Mouse (Mus musculus): Measurements from ENCODE around the gene Mdm4. TPM values are rescaled to one million over a fixed set of nuclear protein-coding genes. Genes with fewer than 3 reads are reported as not detected.

Gene Mdm4
- polyA plus RNA-seq, 1 experiment from 2014 or later = 46.8 TPM

- ATAC-seq (replicated peaks) = no peak
- H3K36me3 ChIP-seq = peaks cover 18% of the 10 kb centered on the region
- H3K4me3 ChIP-seq = no peak overlapping the region
- H3K27ac ChIP-seq (replicated peaks) = peak overlapping the region; percentile 35
- H3K9me3 ChIP-seq = no peaks in the 10 kb centered on the region
- no peak overlapping the region for H3K9ac ChIP-seq (replicated peaks)
- H3K27me3 ChIP-seq = no peaks in the 10 kb centered on the region
- no peak overlapping the region for H3K4me2 ChIP-seq (replicated peaks)
- WGBS = 83% methylated on average over 12 of the region's 12 CpGs
- peaks cover 48% of the 10 kb centered on the region for H3K4me1 ChIP-seq
These were observed 39.1 kb upstream of the Mdm4 start for GRCm38 (mm10) chr1:133069275-133070120.

GRCm38 (mm10) chr1:133068669-133069274 lies 38.4 kb upstream of the Mdm4 start:
- Histone ChIP-seq H3K27me3 (no peaks in the 10 kb centered on the region), H3K27ac (replicated peaks) (peak overlapping the region; percentile 35), H3K36me3 (peaks cover 15% of the 10 kb centered on the region), H3K4me3 (no peak overlapping the region), H3K9ac (replicated peaks) (no peak overlapping the region), H3K9me3 (no peaks in the 10 kb centered on the region), H3K4me1 (peaks cover 48% of the 10 kb centered on the region), H3K4me2 (replicated peaks) (no peak overlapping the region)
- ATAC-seq (replicated peaks) = no peak
- 64% methylated on average over 15 of the region's 15 CpGs for WGBS

- no peaks in the 10 kb centered on the region for H3K27me3 ChIP-seq
- peaks cover 43% of the 10 kb centered on the region for H3K4me1 ChIP-seq
- no peaks in the 10 kb centered on the region for H3K9me3 ChIP-seq
- no peak overlapping the region for H3K4me3 ChIP-seq
- peak overlapping the region; percentile 35 for H3K27ac ChIP-seq (replicated peaks)
- WGBS = 59% methylated on average over 5 of the region's 5 CpGs
- no peak overlapping the region for H3K4me2 ChIP-seq (replicated peaks)
- no peak overlapping the region for H3K9ac ChIP-seq (replicated peaks)
- peaks cover 15% of the 10 kb centered on the region for H3K36me3 ChIP-seq
- no peak for ATAC-seq (replicated peaks)
These were observed 37.9 kb upstream of the Mdm4 start for GRCm38 (mm10) chr1:133068268-133068667.

- no peak overlapping the region for H3K9ac ChIP-seq (replicated peaks)
- 70% methylated on average over 6 of the region's 6 CpGs for WGBS
- H3K27ac ChIP-seq (replicated peaks) = peak overlapping the region; percentile 49; the same call in 1 of the 2 replicates
- no peaks in the 10 kb centered on the region for H3K9me3 ChIP-seq
- H3K4me3 ChIP-seq = no peak overlapping the region
- H3K27me3 ChIP-seq = no peaks in the 10 kb centered on the region
- peaks cover 11% of the 10 kb centered on the region for H3K4me1 ChIP-seq
- H3K4me2 ChIP-seq (replicated peaks) = no peak overlapping the region
- ATAC-seq (replicated peaks) = 0 out of 2 replicates have a peak, but pooled peaks have one; percentile 30
- peaks cover 15% of the 10 kb centered on the region for H3K36me3 ChIP-seq
These were observed 32.8 kb upstream of the Mdm4 start for GRCm38 (mm10) chr1:133063164-133063563.

GRCm38 (mm10) chr1:133060681-133061080 lies 30.3 kb upstream of the Mdm4 start:
- no peak overlapping the region for H3K4me3 ChIP-seq
- H3K9me3 ChIP-seq = no peaks in the 10 kb centered on the region
- H3K27me3 ChIP-seq = no peaks in the 10 kb centered on the region
- peaks cover 21% of the 10 kb centered on the region for H3K4me1 ChIP-seq
- ATAC-seq (replicated peaks) = no peak
- no peak overlapping the region for H3K4me2 ChIP-seq (replicated peaks)
- H3K36me3 ChIP-seq = no peaks in the 10 kb centered on the region
- WGBS = 69% methylated on average over 4 of the region's 4 CpGs
- no peak overlapping the region for H3K9ac ChIP-seq (replicated peaks)
- no peak overlapping the region for H3K27ac ChIP-seq (replicated peaks)

- H3K9me3 ChIP-seq = no peaks in the 10 kb centered on the region
- H3K27me3 ChIP-seq = no peaks in the 10 kb centered on the region
- H3K4me2 ChIP-seq (replicated peaks) = no peak overlapping the region
- no peak overlapping the region for H3K4me3 ChIP-seq
- no peak overlapping the region for H3K27ac ChIP-seq (replicated peaks)
- H3K4me1 ChIP-seq = peaks cover 21% of the 10 kb centered on the region
- ATAC-seq (replicated peaks) = no peak
- 32% methylated on average over 2 of the region's 2 CpGs for WGBS
- H3K36me3 ChIP-seq = no peaks in the 10 kb centered on the region
- no peak overlapping the region for H3K9ac ChIP-seq (replicated peaks)
These were observed 29.2 kb upstream of the Mdm4 start for GRCm38 (mm10) chr1:133059592-133059991.

GRCm38 (mm10) chr1:133057345-133058034 lies 27.1 kb upstream of the Mdm4 start:
- Histone ChIP-seq H3K4me3 (no peak overlapping the region), H3K4me2 (replicated peaks) (no peak overlapping the region), H3K9me3 (no peaks in the 10 kb centered on the region), H3K36me3 (no peaks in the 10 kb centered on the region), H3K9ac (replicated peaks) (no peak overlapping the region), H3K4me1 (peaks cover 29% of the 10 kb centered on the region), H3K27me3 (no peaks in the 10 kb centered on the region), H3K27ac (replicated peaks) (peak overlapping the region; percentile 24)
- ATAC-seq (replicated peaks) = 0 out of 2 replicates have a peak, but pooled peaks have one; percentile 36
- WGBS = 61% methylated on average over 7 of the region's 7 CpGs

GRCm38 (mm10) chr1:133054326-133054725 lies 24.0 kb upstream of the Mdm4 start:
- H3K27me3 ChIP-seq = no peaks in the 10 kb centered on the region
- H3K36me3 ChIP-seq = no peaks in the 10 kb centered on the region
- WGBS = 83% methylated on average over 8 of the region's 8 CpGs
- no peak overlapping the region for H3K27ac ChIP-seq (replicated peaks)
- no peak overlapping the region for H3K4me3 ChIP-seq
- peaks cover 42% of the 10 kb centered on the region for H3K4me1 ChIP-seq
- H3K4me2 ChIP-seq (replicated peaks) = no peak overlapping the region
- H3K9ac ChIP-seq (replicated peaks) = no peak overlapping the region
- H3K9me3 ChIP-seq = no peaks in the 10 kb centered on the region
- no peak for ATAC-seq (replicated peaks)

GRCm38 (mm10) chr1:133053034-133053433 lies 22.7 kb upstream of the Mdm4 start:
- H3K4me3 ChIP-seq = no peak overlapping the region
- no peaks in the 10 kb centered on the region for H3K9me3 ChIP-seq
- WGBS = 78% methylated on average over 5 of the region's 5 CpGs
- H3K4me2 ChIP-seq (replicated peaks) = no peak overlapping the region
- no peaks in the 10 kb centered on the region for H3K36me3 ChIP-seq
- no peak for ATAC-seq (replicated peaks)
- no peak overlapping the region for H3K9ac ChIP-seq (replicated peaks)
- peaks cover 49% of the 10 kb centered on the region for H3K4me1 ChIP-seq
- H3K27ac ChIP-seq (replicated peaks) = no peak overlapping the region
- H3K27me3 ChIP-seq = no peaks in the 10 kb centered on the region

GRCm38 (mm10) chr1:133051829-133052228 lies 21.5 kb upstream of the Mdm4 start:
- 88% methylated on average over 2 of the region's 2 CpGs for WGBS
- no peak for ATAC-seq (replicated peaks)
- peaks cover 48% of the 10 kb centered on the region for H3K4me1 ChIP-seq

GRCm38 (mm10) chr1:133050001-133050431 lies 19.7 kb upstream of the Mdm4 start:
- no peak overlapping the region for H3K4me2 ChIP-seq (replicated peaks)
- no peaks in the 10 kb centered on the region for H3K27me3 ChIP-seq
- WGBS = 35% methylated on average over 11 of the region's 11 CpGs
- no peak overlapping the region for H3K9ac ChIP-seq (replicated peaks)
- H3K9me3 ChIP-seq = no peaks in the 10 kb centered on the region
- peaks cover 53% of the 10 kb centered on the region for H3K4me1 ChIP-seq
- H3K36me3 ChIP-seq = no peaks in the 10 kb centered on the region
- H3K27ac ChIP-seq (replicated peaks) = no peak overlapping the region
- no peak overlapping the region for H3K4me3 ChIP-seq
- ATAC-seq (replicated peaks) = no peak

More at GRCm38 (mm10) chr1:133051829-133052228, 21.5 kb upstream of the Mdm4 start:
- Histone ChIP-seq H3K9me3 (no peaks in the 10 kb centered on the region), H3K4me3 (no peak overlapping the region), H3K4me2 (replicated peaks) (no peak overlapping the region), H3K36me3 (no peaks in the 10 kb centered on the region), H3K27me3 (no peaks in the 10 kb centered on the region), H3K9ac (replicated peaks) (no peak overlapping the region), H3K27ac (replicated peaks) (no peak overlapping the region)

- WGBS = 21% methylated on average over 2 of the region's 2 CpGs
- peaks cover 57% of the 10 kb centered on the region for H3K4me1 ChIP-seq
- H3K9ac ChIP-seq (replicated peaks) = peak overlapping the region; percentile 14; the same call in 1 of the 2 replicates
- no peaks in the 10 kb centered on the region for H3K27me3 ChIP-seq
- no peaks in the 10 kb centered on the region for H3K36me3 ChIP-seq
- H3K27ac ChIP-seq (replicated peaks) = peak overlapping the region; percentile 16
- ATAC-seq (replicated peaks) = no peak
- no peaks in the 10 kb centered on the region for H3K9me3 ChIP-seq
- H3K4me3 ChIP-seq = peak overlapping the region; percentile 4; the same call in 1 of the 2 replicates
- H3K4me2 ChIP-seq (replicated peaks) = peak overlapping the region; percentile 59
These were observed 18.3 kb upstream of the Mdm4 start for GRCm38 (mm10) chr1:133048690-133049089.
